Mouse (Mus musculus) testis, adult 2 months (tissue): Measurements from ENCODE around the gene Clic6. TPM values are rescaled to one million over a fixed set of nuclear protein-coding genes. Genes with fewer than 3 reads are reported as not detected.

Experiments used
- H3K27ac ChIP-seq: fragments of 200-500 bp; 2 replicates; pipeline ENCODE4 v1.5.1; 2012; ENCODE audit warnings: low read depth, low read length; ENCODE audit not compliant: control insufficient read depth, insufficient read depth
- H3K27me3 ChIP-seq: fragments of 200-500 bp; 2 replicates; pipeline ENCODE4 v1.6.1; 2012; ENCODE audit warnings: mild to moderate bottlenecking, low read length, moderate library complexity; ENCODE audit not compliant: control insufficient read depth, insufficient read depth
- H3K36me3 ChIP-seq: fragments of 200-500 bp; 2 replicates; pipeline ENCODE4 v1.6.1; 2012; ENCODE audit warnings: mild to moderate bottlenecking, low read length; ENCODE audit not compliant: control insufficient read depth, insufficient read depth
- H3K4me1 ChIP-seq: fragments of 200-500 bp; 2 replicates; pipeline ENCODE4 v1.6.1; 2012; ENCODE audit warnings: low read length; ENCODE audit not compliant: control insufficient read depth, insufficient read depth
- H3K4me3 ChIP-seq: fragments of 200-500 bp; 2 replicates; pipeline ENCODE4 v1.5.1; 2012; ENCODE audit warnings: low read depth, mild to moderate bottlenecking, low read length, moderate library complexity, mixed read lengths; ENCODE audit not compliant: control insufficient read depth
- CTCF ChIP-seq: fragments of 200-500 bp; IDR thresholded peaks from 2 replicates; pipeline ENCODE4 v1.5.1; 2012; ENCODE audit warnings: low read depth, mild to moderate bottlenecking, inconsistent platforms, low read length, moderate library complexity; ENCODE audit not compliant: control insufficient read depth, insufficient read depth, insufficient replicate concordance
- POLR2A ChIP-seq: fragments of 200-500 bp; IDR thresholded peaks from 2 replicates; pipeline ENCODE4 v1.6.1; 2012; ENCODE audit warnings: low read depth, mild to moderate bottlenecking, inconsistent platforms, low read length, moderate library complexity; ENCODE audit not compliant: control insufficient read depth
- polyA plus RNA-seq: library from polyadenylated mRNA; depleted of rRNA; stranded (reverse); fragments of >200 nt; gene quantifications from 2 replicates; pipeline ENCODE4 v1.2.3, GENCODE M21; 2012

The Clic6 gene
- polyA plus RNA-seq, 1 experiment: 1.1 TPM

GRCm38 (mm10) chr16:92552858-92553257 lies 67.3 kb downstream of the Clic6 start:
- H3K4me1 ChIP-seq: no peaks in the 10 kb centered on the region
- no peak overlapping the region for H3K4me3 ChIP-seq
- H3K27me3 ChIP-seq: no peaks in the 10 kb centered on the region
- no peak for TF ChIP-seq POLR2A
- no peak for TF ChIP-seq CTCF
- H3K27ac ChIP-seq: no peak overlapping the region
- no peaks in the 10 kb centered on the region for H3K36me3 ChIP-seq

GRCm38 (mm10) chr16:92555051-92555450 lies 69.5 kb downstream of the Clic6 start:
- H3K27me3 ChIP-seq: no peaks in the 10 kb centered on the region
- no peak for TF ChIP-seq CTCF
- TF ChIP-seq POLR2A: no peak
- no peaks in the 10 kb centered on the region for H3K4me1 ChIP-seq
- H3K4me3 ChIP-seq: no peak overlapping the region
- no peak overlapping the region for H3K27ac ChIP-seq
- H3K36me3 ChIP-seq: no peaks in the 10 kb centered on the region

- no peaks in the 10 kb centered on the region for H3K27me3 ChIP-seq
- H3K4me3 ChIP-seq: no peak overlapping the region
- no peaks in the 10 kb centered on the region for H3K36me3 ChIP-seq
- H3K27ac ChIP-seq: no peak overlapping the region
- H3K4me1 ChIP-seq: no peaks in the 10 kb centered on the region
- TF ChIP-seq CTCF (no peak), POLR2A (no peak)
Measured at GRCm38 (mm10) chr16:92565291-92565690, 79.8 kb downstream of the Clic6 start.

DNA sequence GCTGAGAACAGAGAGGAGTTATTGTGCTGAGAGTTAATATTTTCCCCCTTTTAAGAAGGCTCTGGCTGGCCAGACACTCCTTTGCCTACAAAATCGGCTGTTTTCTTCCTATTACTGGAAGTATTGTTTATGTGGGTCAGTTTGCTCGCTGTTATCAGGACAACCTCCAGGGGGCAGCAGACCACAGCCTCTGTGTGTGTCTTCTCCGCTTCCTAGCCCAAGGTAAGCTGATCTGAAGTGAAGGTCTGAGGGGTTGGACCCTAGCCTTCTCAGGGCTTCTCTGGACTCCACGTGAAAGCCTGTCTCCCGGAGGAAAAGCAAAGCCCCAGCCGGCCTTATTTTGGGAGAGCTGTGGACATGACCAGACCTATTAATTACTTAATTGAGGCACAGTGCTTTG lies 80.2 kb downstream of the Clic6 start:
- Histone ChIP-seq H3K4me1 (peaks cover 2% of the 10 kb centered on the region; the same call in 1 of the 2 replicates), H3K4me3 (no peak overlapping the region), H3K36me3 (no peaks in the 10 kb centered on the region), H3K27me3 (no peaks in the 10 kb centered on the region), H3K27ac (no peak overlapping the region)
- TF ChIP-seq CTCF (peak; percentile 84; the same call in 1 of the 2 replicates), POLR2A (no peak)

DNA sequence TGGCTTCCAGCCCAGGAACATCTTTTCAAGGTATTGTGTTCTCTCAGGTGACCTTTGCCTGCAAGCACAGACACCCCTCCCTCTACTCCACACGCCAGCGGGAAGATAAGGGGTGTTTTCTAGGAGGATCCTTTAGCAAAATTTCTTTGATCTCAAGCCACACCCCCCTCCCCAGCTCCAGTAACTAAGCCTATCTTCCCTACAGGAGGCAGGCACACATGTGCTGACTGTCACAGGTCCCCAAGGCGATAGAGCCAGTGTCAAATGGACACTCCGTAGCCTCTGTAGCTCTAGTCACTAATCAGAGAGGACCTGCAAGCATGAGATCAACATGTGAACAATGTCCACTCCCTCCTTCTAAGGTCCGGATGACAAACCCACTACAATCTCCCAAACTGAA lies 80.6 kb downstream of the Clic6 start:
- no peak overlapping the region for H3K4me3 ChIP-seq
- H3K27me3 ChIP-seq: no peaks in the 10 kb centered on the region
- H3K36me3 ChIP-seq: no peaks in the 10 kb centered on the region
- H3K27ac ChIP-seq: no peak overlapping the region
- peaks cover 3% of the 10 kb centered on the region for H3K4me1 ChIP-seq
- TF ChIP-seq POLR2A: no peak
- TF ChIP-seq CTCF: no peak

DNA sequence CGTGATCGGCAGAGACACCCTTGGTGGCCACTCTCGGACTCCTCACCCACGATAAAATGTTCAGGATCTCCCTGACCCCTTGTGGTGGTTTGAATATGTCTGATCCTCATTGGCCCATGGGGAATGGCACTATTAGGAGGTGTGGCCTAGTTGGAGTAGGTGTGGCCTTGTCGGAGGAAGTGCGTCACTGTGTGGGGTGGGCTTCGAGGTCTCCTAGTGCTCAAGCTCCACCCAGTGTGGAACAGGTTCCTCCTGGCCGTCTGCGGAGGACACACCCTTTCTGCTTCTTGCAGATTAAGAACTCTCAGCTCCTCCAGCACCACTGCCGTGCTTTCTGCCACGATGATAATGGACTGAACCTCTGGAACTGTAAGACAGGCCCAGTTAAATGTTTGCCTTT lies 85.7 kb downstream of the Clic6 start:
- no peak for TF ChIP-seq CTCF
- TF ChIP-seq POLR2A: no peak
- H3K4me1 ChIP-seq: peaks cover 4% of the 10 kb centered on the region
- H3K36me3 ChIP-seq: no peaks in the 10 kb centered on the region
- H3K27me3 ChIP-seq: no peaks in the 10 kb centered on the region
- H3K4me3 ChIP-seq: peak overlapping the region; percentile 62
- no peak overlapping the region for H3K27ac ChIP-seq

- TF ChIP-seq CTCF (no peak), POLR2A (no peak)
- no peak overlapping the region for H3K27ac ChIP-seq
- H3K27me3 ChIP-seq: no peaks in the 10 kb centered on the region
- no peaks in the 10 kb centered on the region for H3K36me3 ChIP-seq
- H3K4me1 ChIP-seq: peaks cover 4% of the 10 kb centered on the region
- H3K4me3 ChIP-seq: no peak overlapping the region
Measured at GRCm38 (mm10) chr16:92573193-92573592, 87.7 kb downstream of the Clic6 start.

- Histone ChIP-seq H3K27ac (no peak overlapping the region), H3K4me3 (no peak overlapping the region), H3K27me3 (no peaks in the 10 kb centered on the region), H3K4me1 (peaks cover 5% of the 10 kb centered on the region), H3K36me3 (no peaks in the 10 kb centered on the region)
- no peak for TF ChIP-seq POLR2A
- TF ChIP-seq CTCF: no peak
Measured at GRCm38 (mm10) chr16:92575792-92576191, 90.3 kb downstream of the Clic6 start.
